Mouse (Mus musculus) CD4-positive, CD25-positive, alpha-beta regulatory T cell, adult 2 months (primary cell): ENCODE measurements around the gene Ankrd55.

Source experiments
- DNase-seq: peaks from one replicate; pipeline ENCODE4 v3.0.0-alpha.2; 2012; ENCODE audit warnings: low read depth, low spot score

The Ankrd55 gene

GRCm38 (mm10) chr13:112342971-112343627 is 54.8 kb downstream of the Ankrd55 start:
- DNase-seq = peak; percentile 56

DNA sequence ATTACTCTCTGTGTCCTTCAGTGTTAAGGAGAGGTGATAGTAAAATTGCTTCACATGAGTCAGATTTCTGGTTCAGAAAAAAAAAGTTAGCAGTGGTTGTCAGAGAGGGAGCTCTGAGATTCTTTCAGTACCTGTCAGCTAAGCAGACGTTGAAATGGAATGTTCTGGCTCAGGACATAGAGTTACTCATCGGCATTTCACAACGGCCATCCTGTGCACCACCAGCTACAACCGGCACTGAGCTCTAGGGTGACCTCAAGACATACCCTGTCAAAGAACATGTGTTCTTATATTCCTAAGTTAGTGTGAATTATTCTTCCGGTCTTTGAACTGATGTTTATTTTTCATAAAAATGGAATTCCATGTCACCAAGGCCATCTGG is 55.4 kb downstream of the Ankrd55 start:
- DNase-seq = no peak

DNA sequence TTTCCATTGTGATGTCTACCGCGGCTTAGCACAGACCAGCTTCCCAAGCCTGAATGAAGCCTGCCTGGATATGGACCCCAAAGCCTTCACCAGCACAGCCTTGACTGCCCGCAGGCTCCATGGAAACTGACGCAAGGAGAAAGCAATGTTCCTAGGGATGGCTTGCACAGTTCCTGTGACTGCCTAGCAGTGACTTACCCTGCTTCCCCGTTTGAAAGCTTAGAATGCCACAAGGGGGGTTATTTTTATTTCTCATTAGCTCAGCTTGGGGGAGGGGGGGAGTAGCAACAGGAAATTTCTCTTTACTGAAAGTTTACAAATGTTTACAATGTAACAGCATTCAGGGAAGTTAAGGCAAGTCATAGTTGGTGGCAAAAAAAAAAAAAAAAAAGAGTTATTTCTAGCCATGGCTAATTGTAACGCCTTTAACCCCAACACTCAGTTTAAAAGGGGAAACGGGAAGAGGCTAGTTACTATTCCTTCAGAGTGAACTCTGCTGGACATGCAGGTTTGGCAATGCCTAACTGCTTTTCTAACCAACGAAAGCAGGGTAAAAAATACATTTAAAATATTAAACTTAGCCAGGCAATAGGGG is 56.1 kb downstream of the Ankrd55 start:
- DNase-seq = no peak

DNA sequence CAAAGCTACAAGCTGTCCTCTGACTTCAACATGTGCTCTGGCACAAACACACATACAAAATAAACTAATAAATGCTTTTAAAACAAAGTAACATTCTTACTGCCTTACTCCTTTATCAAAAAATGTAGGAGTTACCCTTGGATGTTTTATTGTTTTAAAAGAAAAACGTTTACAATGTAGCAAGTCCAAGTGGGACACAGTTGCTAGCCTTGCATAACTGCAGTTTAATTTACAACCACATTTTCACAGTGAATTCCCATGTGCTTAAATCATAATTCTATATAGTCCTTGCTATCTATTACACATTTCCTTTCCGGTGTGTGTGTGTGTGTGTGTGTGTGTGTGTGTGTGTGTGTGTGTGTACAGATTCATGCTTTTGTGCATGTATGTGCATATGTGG is 57.3 kb downstream of the Ankrd55 start:
- no peak for DNase-seq

GRCm38 (mm10) chr13:112346031-112346430 is 57.8 kb downstream of the Ankrd55 start:
- no peak for DNase-seq

DNA sequence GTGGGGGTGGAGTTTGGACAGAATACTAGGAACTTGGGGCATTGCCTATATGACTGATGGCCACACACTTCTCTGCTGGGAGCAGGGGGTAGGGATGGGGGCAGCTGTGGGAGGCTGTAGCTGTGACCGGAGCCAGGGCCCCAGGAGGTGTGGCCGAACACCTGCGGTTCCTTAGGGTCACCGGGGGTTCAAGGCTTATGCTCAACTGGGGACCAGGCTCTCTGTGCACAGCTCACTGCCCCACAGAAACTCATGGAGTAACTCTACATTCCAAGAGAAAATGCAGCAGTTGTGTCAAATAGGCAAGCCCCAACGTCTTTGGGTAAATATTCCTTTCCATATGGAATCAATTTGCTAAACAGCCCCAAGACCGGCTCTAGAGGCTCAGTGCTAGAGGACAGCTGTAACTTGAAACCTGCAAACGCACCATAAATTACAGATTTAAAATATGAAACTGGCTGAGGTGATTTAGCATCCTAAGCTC is 58.5 kb downstream of the Ankrd55 start:
- DNase-seq = no peak

DNA sequence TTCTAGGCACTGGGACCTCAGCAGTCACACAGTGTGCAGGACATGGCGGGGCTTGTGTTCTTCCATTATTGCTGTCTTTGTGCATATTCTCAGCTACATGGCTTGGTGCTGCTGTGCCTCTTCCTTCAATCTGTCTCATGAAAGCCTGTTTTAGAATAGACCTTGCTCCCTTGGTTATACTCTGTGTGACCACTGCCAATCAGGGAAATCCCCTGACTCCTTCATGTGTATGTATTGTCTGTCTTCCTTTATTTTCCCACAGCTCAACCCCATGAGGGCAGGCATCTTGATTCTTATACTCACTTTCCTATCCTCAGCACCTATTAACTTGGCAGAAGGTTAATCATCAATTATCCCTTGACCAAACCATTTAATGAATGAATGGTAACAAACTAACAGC is 60.0 kb downstream of the Ankrd55 start:
- DNase-seq = no peak

DNA sequence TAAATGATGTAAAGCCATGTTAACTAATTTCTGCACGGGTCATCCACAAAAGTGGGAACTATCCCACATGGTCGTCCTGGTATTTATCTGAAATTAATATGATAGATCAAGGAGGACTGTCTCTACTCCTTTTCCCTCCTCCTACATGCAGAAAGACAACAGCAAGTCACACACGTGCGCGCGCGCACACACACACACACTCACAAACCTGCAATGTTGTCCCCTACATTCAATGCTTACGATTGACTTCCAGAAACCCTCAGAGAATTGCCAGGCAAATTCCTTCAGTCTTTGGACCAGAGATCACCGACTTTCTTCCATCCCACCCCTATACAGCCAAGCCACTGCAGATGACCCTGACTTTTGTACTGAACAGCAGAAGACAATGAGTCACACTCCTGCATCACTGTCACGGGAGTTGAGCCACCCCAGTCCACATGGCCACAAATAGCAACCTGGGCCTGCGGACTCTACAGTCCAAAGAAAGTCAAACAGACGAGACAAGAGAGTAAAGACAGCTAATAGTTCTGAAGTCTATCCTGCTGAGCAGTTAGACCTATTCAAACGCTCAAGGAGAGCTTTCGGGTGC is 60.7 kb downstream of the Ankrd55 start:
- no peak for DNase-seq

DNA sequence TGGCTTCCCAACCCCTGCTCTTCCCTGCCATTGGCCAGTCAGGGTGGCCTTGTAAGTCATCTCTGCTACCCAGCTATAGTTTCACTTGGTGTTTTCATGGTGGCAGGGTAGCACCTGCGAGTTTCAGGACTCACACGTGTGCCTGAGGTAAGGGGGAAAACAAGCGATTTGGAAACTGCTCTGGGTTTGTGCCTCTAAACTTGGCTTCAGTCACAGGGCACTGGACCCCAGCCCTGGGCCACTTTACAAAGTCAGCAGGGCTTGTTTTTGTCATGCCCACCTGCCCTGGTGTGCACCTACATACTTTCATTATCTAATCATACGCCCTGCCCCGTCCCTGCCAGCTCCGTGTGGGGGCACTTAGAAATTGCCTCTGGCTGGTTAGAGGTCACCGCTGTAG is 61.2 kb downstream of the Ankrd55 start:
- DNase-seq = no peak

- DNase-seq = no peak
These were observed 63.7 kb downstream of the Ankrd55 start for GRCm38 (mm10) chr13:112351943-112352342.

GRCm38 (mm10) chr13:112354109-112354867 is 66.0 kb downstream of the Ankrd55 start:
- DNase-seq = no peak

DNA sequence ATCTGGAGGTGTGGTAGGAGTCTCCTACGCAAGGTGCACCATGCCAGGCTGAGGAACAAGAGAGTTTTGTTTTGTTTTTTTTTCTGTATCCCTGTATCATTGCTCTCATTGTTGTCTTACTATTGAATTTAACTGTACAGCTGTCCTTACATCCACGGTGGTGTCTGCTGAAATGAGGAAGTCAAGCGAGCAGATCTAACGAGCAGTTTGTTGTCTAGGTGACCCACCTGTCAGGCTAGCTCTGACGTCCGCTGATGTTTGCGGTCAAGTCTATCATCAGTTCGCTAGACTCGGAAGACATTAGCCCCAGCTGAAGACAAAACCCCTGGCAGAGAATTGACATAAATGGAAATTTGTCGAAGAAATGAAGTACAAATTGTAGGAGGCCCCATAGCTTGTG is 66.7 kb downstream of the Ankrd55 start:
- peak; percentile 64 for DNase-seq

- peak; percentile 45 for DNase-seq
These were observed 67.7 kb downstream of the Ankrd55 start for GRCm38 (mm10) chr13:112355794-112356486.

DNA sequence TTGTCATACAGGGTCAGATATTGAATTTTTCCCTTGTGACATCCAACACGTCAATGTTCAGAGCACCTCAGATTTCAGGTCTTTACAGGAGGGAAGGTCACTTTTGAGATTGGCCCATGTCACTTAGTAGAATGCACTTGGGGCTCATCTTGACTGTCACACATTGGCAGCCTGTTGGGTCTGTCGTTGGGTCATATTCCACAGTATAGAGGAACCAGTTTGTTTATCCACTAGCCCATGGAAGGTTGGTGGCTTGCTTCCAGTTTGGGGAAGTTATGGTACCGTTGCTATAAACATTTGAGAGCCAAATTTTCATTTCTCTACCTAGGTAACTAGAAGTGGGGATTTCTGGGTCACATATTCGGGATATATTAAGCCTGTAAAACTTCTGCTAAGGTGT is 73.3 kb downstream of the Ankrd55 start:
- no peak for DNase-seq

- DNase-seq = no peak
These were observed 75.0 kb downstream of the Ankrd55 start for GRCm38 (mm10) chr13:112363218-112363617.

- DNase-seq = no peak
These were observed 75.5 kb downstream of the Ankrd55 start for GRCm38 (mm10) chr13:112363746-112364145.

DNA sequence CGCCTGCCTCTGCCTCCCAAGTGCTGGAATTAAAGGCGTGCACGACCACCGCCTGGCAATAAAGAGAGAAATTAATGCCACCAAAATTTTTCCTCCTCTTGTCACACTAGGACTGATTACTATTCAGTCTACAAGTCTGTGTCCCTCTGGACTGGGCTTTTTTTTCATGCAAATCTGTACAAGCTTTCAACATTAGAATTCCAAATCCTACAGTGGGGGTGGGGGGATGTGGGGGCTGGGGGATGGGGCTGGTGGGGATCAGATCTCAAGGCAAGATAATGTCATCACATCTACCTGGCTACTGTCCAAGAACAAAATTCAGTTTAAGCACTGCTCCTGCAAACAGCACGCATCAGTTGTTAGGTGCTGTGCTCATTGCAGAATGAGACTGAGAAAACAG is 76.4 kb downstream of the Ankrd55 start:
- DNase-seq = no peak

GRCm38 (mm10) chr13:112365303-112365702 is 77.1 kb downstream of the Ankrd55 start:
- no peak for DNase-seq

DNA sequence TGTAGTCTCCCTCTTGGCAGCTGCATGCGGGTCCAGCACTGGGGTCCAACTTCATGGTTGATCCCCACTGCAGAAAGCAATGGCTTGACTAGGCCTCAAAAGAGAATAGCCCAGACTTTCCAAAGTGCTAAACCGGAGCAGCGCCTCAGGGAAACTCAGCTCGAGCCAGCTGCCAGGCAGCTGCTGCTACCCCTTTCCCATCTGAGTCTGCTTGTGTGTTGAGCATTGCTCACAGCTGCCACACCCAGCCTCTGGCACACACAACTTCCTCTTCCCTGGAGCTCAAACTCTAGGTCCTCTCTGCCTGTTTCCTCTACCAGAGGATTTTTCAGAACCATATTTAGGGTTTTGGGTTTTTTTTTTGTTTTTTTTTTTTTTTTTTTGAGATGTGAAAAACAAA is 77.5 kb downstream of the Ankrd55 start:
- DNase-seq = no peak

DNA sequence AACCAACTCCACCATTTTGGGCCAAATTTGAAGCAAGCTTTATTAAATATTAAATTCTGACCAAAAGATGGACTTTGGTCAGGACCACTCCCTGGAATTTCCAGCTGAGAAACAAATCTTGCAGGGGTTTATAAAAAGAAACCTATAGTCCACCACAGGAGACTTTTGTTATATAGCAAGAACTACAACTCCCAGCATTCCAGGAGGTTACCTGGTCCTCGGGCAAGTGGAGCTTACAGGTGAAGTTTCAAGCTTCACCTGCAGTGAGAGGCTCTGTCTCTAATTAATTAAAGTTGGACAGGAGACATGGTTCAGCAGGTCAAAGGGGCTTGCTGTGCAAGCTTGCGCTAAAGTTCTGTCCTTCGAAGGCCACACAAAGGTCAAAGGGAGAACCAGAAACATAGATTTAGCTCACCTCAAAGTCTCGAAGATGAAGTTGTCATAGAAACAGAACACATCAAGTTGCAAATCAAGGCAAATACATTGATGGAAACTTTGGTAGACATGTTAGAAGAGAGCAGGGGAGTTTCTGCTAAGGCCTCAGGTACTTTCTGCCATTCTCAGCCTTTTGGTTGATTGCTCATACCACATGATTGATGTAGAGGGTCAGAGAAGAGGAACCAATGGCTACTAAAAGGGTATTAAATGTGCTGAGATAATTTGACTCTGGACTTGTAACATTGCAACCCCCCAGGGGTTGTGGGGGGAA is 78.2 kb downstream of the Ankrd55 start:
- no peak for DNase-seq

- no peak for DNase-seq
These were observed 83.5 kb downstream of the Ankrd55 start for GRCm38 (mm10) chr13:112371729-112372128.
